Mouse (Mus musculus) heart, adult 2 months (tissue): ENCODE measurements at regions not wholly inside any gene's neighbourhood (a gene's known extent, or its start where the extent isn't known, plus 50 kb on each side); places are given as distances from the start of the nearest gene placed in this dataset.

Source experiments
- CTCF ChIP-seq: fragments of 200-600 bp; IDR thresholded peaks from 2 replicates; pipeline ENCODE4 v1.8.1; 2022; ENCODE audit warnings: antibody characterized with exemption, mild to moderate bottlenecking, moderate library complexity
- EP300 ChIP-seq: fragments of 200-500 bp; IDR thresholded peaks from 2 replicates; pipeline ENCODE4 v1.6.1; 2011; ENCODE audit warnings: low read depth, low read length, control low read depth; ENCODE audit not compliant: insufficient read depth
- POLR2A ChIP-seq: fragments of 200-500 bp; IDR thresholded peaks from 2 replicates; pipeline ENCODE4 v1.6.1; 2011; ENCODE audit warnings: mild to moderate bottlenecking, low read depth, low read length, control low read depth; ENCODE audit not compliant: insufficient read depth

GRCm38 (mm10) chr7:66480446-66480845, 53.1 kb upstream of the Aldh1a3 start:
- TF ChIP-seq CTCF, result no peak
- TF ChIP-seq POLR2A, result no peak
- no peak for TF ChIP-seq EP300
